ENCODE assay signal across 20 mouse cellular contexts in genomic region chr6:99343815-99344214, GRCm38 (mm10).
"Had no signal": no experiment of that assay in that cellular context is flagged by ENCODE, and none has a peak within 500 bp of the region (broad histone marks: within the 10 kb centered on the region; RNA-seq: fewer than 3 reads in every experiment).

No protein-coding gene starts in this region.

- H3K4me3 ChIP-seq: limb, embryonic 10.5 days; limb, embryonic 13.5 days; liver, embryonic 12.5 days; liver, embryonic 15.5 days; lung, embryonic 15.5 days; midbrain, embryonic 12.5 days had no signal

- H3K36me3 ChIP-seq: limb, embryonic 10.5 days; limb, embryonic 13.5 days; liver, embryonic 12.5 days; liver, embryonic 15.5 days; lung, embryonic 15.5 days; midbrain, embryonic 12.5 days had no signal

- DNase-seq: kidney, adult 11 months; kidney, adult 9 months; kidney, postnatal 14 days; kidney, postnatal 4 days; liver; lung, adult 18-20 months; lung, postnatal 10 days; lung, postnatal 36 days; right cerebral cortex, adult 18-20 months; right cerebral cortex, postnatal 14 days; right cerebral cortex, postnatal 4 days; thymus, adult 2 months; thymus, postnatal 14 days had no signal

- H3K27me3 ChIP-seq: limb, embryonic 13.5 days; liver, embryonic 12.5 days; liver, embryonic 15.5 days; lung, embryonic 15.5 days; midbrain, embryonic 12.5 days had no signal

- H3K27ac ChIP-seq: limb, embryonic 10.5 days; limb, embryonic 13.5 days; liver, embryonic 12.5 days; liver, embryonic 15.5 days; lung, embryonic 15.5 days; midbrain, embryonic 12.5 days; stomach, postnatal 0 days had no signal
